Mouse (Mus musculus): ENCODE measurements at regions not wholly inside any gene's neighbourhood (a gene's known extent, or its start where the extent isn't known, plus 50 kb on each side); places are given as distances from the start of the nearest gene placed in this dataset.
A peak's percentile ranks its signal among the peaks of the same experiment; 100 is the strongest.

- no peak for DNase-seq (ENCODE audit: low spot score in 2 of 2)
Measured at GRCm38 (mm10) chr10:98292140-98292539, 565.6 kb upstream of the C030005K15Rik start.

- DNase-seq (ENCODE audit: low spot score in 2 of 2): no peak
Measured at GRCm38 (mm10) chr10:98305667-98306066, 579.1 kb upstream of the C030005K15Rik start.

- DNase-seq (ENCODE audit: low spot score in 2 of 2): no peak
Measured at GRCm38 (mm10) chr10:98309667-98310066, 583.1 kb upstream of the C030005K15Rik start.

- no peak for DNase-seq (ENCODE audit: low spot score in 2 of 2)
Measured at GRCm38 (mm10) chr10:98311403-98311802, 584.8 kb upstream of the C030005K15Rik start.

- DNase-seq (ENCODE audit: low spot score in 2 of 2): no peak
Measured at GRCm38 (mm10) chr10:98318416-98318815, 591.9 kb upstream of the C030005K15Rik start.

GRCm38 (mm10) chr10:98323846-98324245 lies 590.4 kb upstream of the Atp2b1 start:
- no peak for DNase-seq (ENCODE audit: low spot score in 2 of 2)

DNA sequence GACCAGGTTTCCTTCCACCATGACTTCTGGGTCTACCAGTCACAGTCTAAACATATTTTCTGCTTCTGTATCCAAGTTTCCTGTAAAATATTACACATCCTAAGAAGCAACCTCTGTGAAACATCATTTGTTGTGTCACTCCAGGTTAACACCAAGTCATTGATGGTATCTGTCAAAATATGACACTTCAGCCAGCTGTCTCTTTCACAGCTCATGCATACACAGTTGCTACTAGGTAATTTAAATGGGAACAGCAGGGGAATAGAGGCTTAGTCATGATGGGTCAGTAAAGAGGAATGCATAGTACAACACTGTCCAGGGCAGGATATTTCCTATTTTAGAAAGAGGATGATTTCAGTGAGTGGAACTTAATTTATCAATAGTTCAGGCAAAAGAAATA lies 589.6 kb upstream of the Atp2b1 start:
- DNase-seq (ENCODE audit: low spot score in 2 of 2): no peak

DNA sequence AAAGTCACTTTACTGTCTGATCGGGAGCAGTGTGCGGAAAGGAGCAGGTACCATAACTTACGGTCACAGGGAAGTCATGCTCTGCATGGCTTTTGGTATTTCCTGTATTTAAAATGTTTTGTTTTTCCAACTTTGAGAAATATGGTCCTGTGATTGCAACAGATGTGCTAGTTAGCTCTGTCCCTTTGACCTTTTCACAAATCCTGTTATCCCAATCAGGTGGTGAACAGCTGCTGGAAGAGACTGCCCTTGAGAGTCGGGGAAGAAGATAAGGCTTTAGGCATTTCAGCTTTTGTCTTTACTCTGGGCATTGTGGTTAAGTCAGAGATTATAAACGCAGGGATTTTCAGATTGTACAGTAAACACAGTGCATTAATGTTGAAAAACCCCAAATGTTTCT lies 588.5 kb upstream of the Atp2b1 start:
- DNase-seq (ENCODE audit: low spot score in 2 of 2): no peak

- no peak for DNase-seq (ENCODE audit: low spot score in 2 of 2)
Measured at GRCm38 (mm10) chr10:98332682-98333081, 581.5 kb upstream of the Atp2b1 start.

DNA sequence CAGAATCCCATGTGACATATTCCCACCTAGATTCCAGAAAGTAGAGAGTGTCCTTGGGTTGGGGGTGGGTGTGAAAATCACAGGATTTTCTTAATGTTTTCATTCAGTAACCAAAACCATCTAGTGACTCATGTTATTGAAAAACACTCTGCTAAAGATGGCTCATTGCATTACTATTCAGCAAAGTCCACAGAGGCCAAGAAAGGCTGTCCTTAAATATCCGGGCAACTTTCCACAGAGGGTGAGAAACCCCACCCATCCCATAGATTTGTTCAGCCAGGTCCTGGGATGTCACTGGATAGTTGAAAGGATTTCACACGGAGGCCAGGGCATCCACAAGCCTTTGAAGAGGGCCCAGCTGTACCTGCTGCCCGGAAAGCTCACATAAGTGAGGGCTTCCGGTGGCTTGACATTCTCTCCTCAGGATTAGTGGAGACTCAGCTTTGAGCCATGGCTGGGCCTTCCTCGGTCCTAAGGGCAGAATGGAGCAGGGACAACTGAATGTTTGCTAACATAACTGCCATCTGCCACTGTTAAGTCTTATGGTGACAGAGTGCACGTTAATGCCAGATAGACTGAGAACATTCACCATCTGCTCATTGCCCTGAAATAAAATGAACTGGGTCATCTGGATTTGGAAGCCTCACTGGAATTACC lies 580.7 kb upstream of the Atp2b1 start:
- no peak for DNase-seq (ENCODE audit: low spot score in 2 of 2)

DNA sequence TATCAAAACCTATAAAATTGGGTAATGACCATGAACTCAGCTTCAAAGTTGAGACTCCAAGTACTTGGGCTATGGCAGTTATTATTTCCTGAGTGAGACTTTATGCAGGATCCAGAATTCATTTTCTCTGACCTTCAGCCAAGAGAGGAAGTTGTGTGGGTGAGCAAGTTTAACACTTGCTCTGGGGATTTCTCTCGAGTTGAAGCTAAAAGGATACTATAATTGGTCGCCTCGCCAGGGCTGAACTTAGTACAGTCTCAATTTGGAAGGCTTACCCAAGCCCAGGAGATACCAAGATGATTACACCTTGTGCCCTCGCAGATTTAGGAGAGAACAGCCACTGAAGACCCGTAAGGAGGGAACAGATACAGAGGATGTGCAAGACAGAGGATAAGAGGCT lies 570.4 kb upstream of the Atp2b1 start:
- no peak for DNase-seq (ENCODE audit: low spot score in 2 of 2)

DNA sequence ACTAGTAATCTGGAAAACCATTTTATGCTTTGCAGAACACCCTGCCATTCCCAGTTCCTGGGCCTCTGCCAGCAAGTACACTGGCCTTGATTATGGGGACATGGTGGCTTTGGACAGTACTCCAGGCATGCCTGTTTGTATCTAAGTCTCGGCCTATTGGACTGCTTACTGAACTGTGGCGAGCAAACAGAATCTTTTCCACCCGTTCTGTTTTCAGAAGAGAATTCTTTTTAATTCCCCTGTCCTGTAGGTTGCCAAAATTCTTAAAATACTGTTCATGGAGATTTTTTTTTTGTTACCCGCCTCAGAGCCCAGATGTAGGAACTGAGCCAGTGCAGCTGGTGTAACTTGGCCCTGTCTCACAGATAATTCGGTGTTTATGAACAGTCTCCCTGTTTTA lies 564.7 kb upstream of the Atp2b1 start:
- DNase-seq (ENCODE audit: low spot score in 2 of 2): peak in 1 of 2 experiments; percentile 17

- DNase-seq (ENCODE audit: low spot score in 2 of 2): no peak
Measured at GRCm38 (mm10) chr10:98350318-98350926, 563.8 kb upstream of the Atp2b1 start.

- no peak for DNase-seq (ENCODE audit: low spot score in 2 of 2)
Measured at GRCm38 (mm10) chr10:98352061-98352460, 562.1 kb upstream of the Atp2b1 start.

- no peak for DNase-seq (ENCODE audit: low spot score in 2 of 2)
Measured at GRCm38 (mm10) chr10:98354486-98354885, 559.7 kb upstream of the Atp2b1 start.

DNA sequence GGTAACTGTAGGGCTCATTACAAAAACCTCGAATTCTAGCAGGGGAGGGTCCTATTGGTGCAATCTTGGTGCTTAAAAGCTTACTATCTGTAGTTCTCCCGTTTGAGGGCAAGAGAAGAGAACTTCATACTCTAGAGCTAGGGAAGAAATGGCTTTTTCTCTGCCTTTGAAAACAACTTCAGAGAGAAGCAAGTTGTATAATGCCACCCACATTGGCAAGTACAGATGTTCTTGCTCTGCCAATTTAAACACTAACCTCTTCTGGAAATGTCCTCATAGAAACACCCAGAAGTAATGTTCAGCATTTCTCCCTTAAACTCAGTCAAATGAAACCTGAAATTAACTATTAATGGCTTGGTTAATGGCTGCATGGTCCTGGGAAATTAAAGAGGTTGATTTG lies 549.6 kb upstream of the Atp2b1 start:
- DNase-seq (ENCODE audit: low spot score in 2 of 2): no peak

DNA sequence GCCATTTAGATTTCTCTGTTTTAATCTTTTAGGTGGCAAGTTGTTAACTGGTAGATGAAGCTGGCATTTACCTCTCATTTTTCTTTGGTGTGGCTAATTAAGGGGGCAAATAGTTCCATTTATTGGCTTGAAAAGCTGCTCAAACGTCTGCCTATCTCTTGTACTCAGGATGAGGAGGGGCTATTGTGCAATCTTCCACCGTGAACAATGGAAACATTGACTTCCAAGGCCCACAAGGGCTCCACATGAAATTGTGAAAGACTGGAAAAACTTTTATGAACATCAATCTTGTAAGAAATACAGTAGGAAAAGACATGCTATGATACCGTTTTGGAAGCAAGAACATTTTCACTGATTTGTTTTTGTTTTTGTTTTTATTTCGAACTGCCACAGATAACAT lies 541.6 kb upstream of the Atp2b1 start:
- no peak for DNase-seq (ENCODE audit: low spot score in 2 of 2)

DNA sequence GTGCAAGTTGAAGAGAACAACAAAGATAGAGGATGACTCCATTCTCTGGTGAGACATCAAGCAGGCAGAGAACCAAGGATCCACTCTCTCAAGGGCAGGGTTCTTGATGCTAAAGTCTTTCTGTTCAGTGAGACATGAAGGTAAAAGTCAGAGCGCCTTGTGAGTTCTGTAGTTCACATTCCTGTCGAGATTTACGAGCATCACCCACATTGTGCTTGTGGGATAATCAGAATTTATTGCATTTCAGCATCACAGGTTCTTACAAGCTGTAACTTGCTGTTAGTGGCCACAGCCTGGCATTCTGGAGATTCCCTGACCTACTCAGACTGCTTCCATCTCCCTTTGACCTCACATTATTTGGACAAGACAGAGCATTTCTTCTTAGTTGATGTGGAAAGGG lies 540.9 kb upstream of the Atp2b1 start:
- no peak for DNase-seq (ENCODE audit: low spot score in 2 of 2)

- no peak for DNase-seq (ENCODE audit: low spot score in 2 of 2)
Measured at GRCm38 (mm10) chr10:98374684-98375083, 539.5 kb upstream of the Atp2b1 start.

- DNase-seq (ENCODE audit: low spot score in 2 of 2): no peak
Measured at GRCm38 (mm10) chr10:98388543-98388942, 525.7 kb upstream of the Atp2b1 start.

GRCm38 (mm10) chr10:98399864-98400263 lies 514.3 kb upstream of the Atp2b1 start:
- no peak for DNase-seq (ENCODE audit: low spot score in 2 of 2)

DNA sequence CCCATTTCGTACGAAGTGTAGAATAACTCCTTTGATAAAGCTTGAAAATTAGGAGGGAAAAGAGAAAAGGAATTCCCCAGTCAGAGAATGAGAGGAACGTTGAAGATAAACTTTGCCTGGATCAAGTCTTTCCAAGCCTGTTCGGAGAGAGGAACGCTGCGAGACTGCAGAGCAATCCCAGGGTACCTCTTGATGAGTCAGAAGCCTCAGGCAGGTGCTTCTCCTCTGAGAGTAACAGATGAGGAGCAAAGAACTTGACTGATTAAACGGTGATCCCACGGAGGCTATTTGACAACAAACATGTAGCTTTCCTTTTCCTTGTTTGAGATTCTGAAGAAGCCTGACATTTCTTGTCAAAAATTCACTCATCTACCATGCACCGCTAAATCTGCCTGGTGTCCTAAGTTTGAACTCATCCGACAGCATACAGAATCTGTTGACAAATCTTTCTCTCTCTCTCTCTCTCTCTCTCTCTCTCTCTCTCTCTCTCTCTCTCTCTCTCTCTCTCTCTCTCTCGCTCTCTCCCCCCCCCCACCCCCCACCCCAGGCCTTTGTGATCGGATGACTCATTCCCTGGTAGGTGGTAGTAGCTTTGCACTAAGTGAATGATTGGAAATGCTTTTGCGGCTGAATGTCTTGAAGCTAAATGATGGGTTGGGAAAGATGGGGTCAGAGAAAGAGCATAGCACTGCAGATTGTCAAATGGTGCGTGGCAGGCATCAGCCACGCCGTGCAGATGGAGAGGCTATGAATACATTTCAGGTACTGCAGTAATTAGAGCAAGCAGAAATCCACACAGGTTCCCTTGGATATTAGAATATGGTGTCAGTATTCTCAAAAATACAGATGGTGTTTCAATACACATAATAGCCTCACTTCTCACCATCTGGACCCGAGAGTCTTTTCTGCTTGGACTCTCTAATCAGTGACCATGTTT lies 496.1 kb upstream of the Atp2b1 start:
- DNase-seq (ENCODE audit: low spot score in 2 of 2): no peak

All from adrenal gland, postnatal 4 days (tissue).